Mouse (Mus musculus) lung, embryonic 14.5 days (tissue): Measurements from ENCODE around the gene A930004D18Rik. TPM values are rescaled to one million over a fixed set of nuclear protein-coding genes. Genes with fewer than 3 reads are reported as not detected.

Experiments
- ATAC-seq: fragments of 200-750 bp; cut with Nextera tagmentation; 2 replicates; pipeline ENCODE4 v1.8.0; 2017; ENCODE audit warnings: mild to moderate bottlenecking, moderate TSS enrichment, moderate library complexity; ENCODE audit not compliant: insufficient read depth
- DNase-seq: peaks from one replicate; pipeline ENCODE4 v3.0.0-alpha.2; 2015
- H3K27ac ChIP-seq: fragments of 300-500 bp; sonication (generic); 2 replicates; pipeline ENCODE4 v1.5.1; 2014; ENCODE audit warnings: low read depth, mild to moderate bottlenecking, moderate library complexity
- H3K27me3 ChIP-seq: fragments of 300-500 bp; sonication (generic); 2 replicates; pipeline ENCODE4 v1.6.1; 2014; ENCODE audit warnings: low read length, control low read depth; ENCODE audit not compliant: insufficient read depth
- H3K36me3 ChIP-seq: fragments of 300-500 bp; sonication (generic); 2 replicates; pipeline ENCODE4 v1.6.1; 2014; ENCODE audit warnings: control low read depth; ENCODE audit not compliant: insufficient read depth
- H3K4me1 ChIP-seq: fragments of 300-500 bp; sonication (generic); 2 replicates; pipeline ENCODE4 v1.6.1; 2014; ENCODE audit warnings: antibody characterized with exemption, control low read depth; ENCODE audit not compliant: insufficient read depth
- H3K4me2 ChIP-seq: fragments of 300-500 bp; sonication (generic); 2 replicates; pipeline ENCODE4 v1.6.1; 2014; ENCODE audit warnings: mild to moderate bottlenecking
- H3K4me3 ChIP-seq: fragments of 300-500 bp; sonication (generic); 2 replicates; pipeline ENCODE4 v1.5.1; 2014; ENCODE audit warnings: low read depth, low read length
- H3K9ac ChIP-seq: fragments of 300-500 bp; sonication (generic); 2 replicates; pipeline ENCODE4 v1.6.1; 2014
- H3K9me3 ChIP-seq: fragments of 300-500 bp; sonication (generic); 2 replicates; pipeline ENCODE4 v1.6.1; 2016; ENCODE audit warnings: low read depth, low read length, control low read depth
- CTCF ChIP-seq: IDR thresholded peaks from 2 replicates; pipeline ENCODE4 v1.5.1; 2016; ENCODE audit warnings: antibody characterized with exemption, low read depth
- WGBS: fragments of 180-500 bp; shearing (Covaris S2); extraction: QIAGEN DNeasy Blood & Tissue Kit; methylation state at CpG from one replicate; pipeline ENCODE4 v1.1.7; 2014; 5-methylcytosine and 5-hydroxymethylcytosine counted together
- polyA plus RNA-seq: library from polyadenylated mRNA; unstranded; fragments of >200 nt; fragmentation: Nextera tagmentation; extraction: Ambion mirVana; gene quantifications from 2 replicates; pipeline ENCODE4 v1.2.1, GENCODE M21; 2014

Gene A930004D18Rik
- 8.9 and 11.4 TPM in 2 replicates for polyA plus RNA-seq

GRCm38 (mm10) chr2:18037491-18037890 lies at the start of gene A930004D18Rik:
A930004D18Rik (minus strand) TSS chr2:18037737.
- no peak for TF ChIP-seq CTCF
- H3K4me3 ChIP-seq, result no peak within 1 kb of the TSS
- WGBS, result 60% methylated on average over 2 of the region's 2 CpGs
- no peak within 1 kb of the TSS for H3K4me2 ChIP-seq
- no peaks in the 10 kb centered on the region for H3K36me3 ChIP-seq
- peaks cover 25% of the 10 kb centered on the region for H3K4me1 ChIP-seq
- no peak within 1 kb of the TSS for H3K9ac ChIP-seq
- ATAC-seq (no peak), DNase-seq (peak; percentile 3)
- H3K9me3 ChIP-seq, result no peaks in the 10 kb centered on the region
- no peaks in the 10 kb centered on the region for H3K27me3 ChIP-seq
- no peak within 1 kb of the TSS for H3K27ac ChIP-seq

GRCm38 (mm10) chr2:18080182-18080860 lies 42.8 kb upstream of the A930004D18Rik start:
- Histone ChIP-seq H3K9me3 (no peaks in the 10 kb centered on the region), H3K27ac (no peak overlapping the region), H3K36me3 (peaks cover 66% of the 10 kb centered on the region), H3K9ac (no peak overlapping the region), H3K27me3 (no peaks in the 10 kb centered on the region), H3K4me3 (no peak overlapping the region), H3K4me1 (no peaks in the 10 kb centered on the region), H3K4me2 (no peak overlapping the region)
- ATAC-seq, result no peak
- no peak for DNase-seq
- 82% methylated on average over 2 of the region's 2 CpGs for WGBS
- no peak for TF ChIP-seq CTCF

GRCm38 (mm10) chr2:18071947-18072346 lies 34.4 kb upstream of the A930004D18Rik start:
- TF ChIP-seq CTCF, result no peak
- no peak overlapping the region for H3K27ac ChIP-seq
- H3K9ac ChIP-seq, result no peak overlapping the region
- no peak for DNase-seq
- H3K4me2 ChIP-seq, result no peak overlapping the region
- H3K4me3 ChIP-seq, result no peak overlapping the region
- peaks cover 47% of the 10 kb centered on the region for H3K36me3 ChIP-seq
- H3K9me3 ChIP-seq, result no peaks in the 10 kb centered on the region
- H3K27me3 ChIP-seq, result no peaks in the 10 kb centered on the region
- H3K4me1 ChIP-seq, result no peaks in the 10 kb centered on the region
- no peak for ATAC-seq
- WGBS, result 95% methylated on average over 2 of the region's 2 CpGs

- 0 out of 2 replicates have a peak, but pooled peaks cover 7% of the 10 kb centered on the region for H3K4me1 ChIP-seq
- no peaks in the 10 kb centered on the region for H3K9me3 ChIP-seq
- no peak overlapping the region for H3K4me3 ChIP-seq
- peaks cover 25% of the 10 kb centered on the region for H3K36me3 ChIP-seq
- WGBS, result 91% methylated on average over 4 of the region's 4 CpGs
- H3K27me3 ChIP-seq, result no peaks in the 10 kb centered on the region
- DNase-seq, result no peak
- no peak overlapping the region for H3K4me2 ChIP-seq
- no peak overlapping the region for H3K27ac ChIP-seq
- no peak for ATAC-seq
- TF ChIP-seq CTCF, result no peak
- H3K9ac ChIP-seq, result no peak overlapping the region
Measured at GRCm38 (mm10) chr2:18068071-18068796, 30.7 kb upstream of the A930004D18Rik start.

- Histone ChIP-seq H3K4me3 (peak overlapping the region; percentile 87), H3K36me3 (peaks cover 18% of the 10 kb centered on the region), H3K27me3 (no peaks in the 10 kb centered on the region), H3K9me3 (no peaks in the 10 kb centered on the region), H3K9ac (no peak overlapping the region), H3K4me1 (0 out of 2 replicates have a peak, but pooled peaks cover 7% of the 10 kb centered on the region), H3K27ac (no peak overlapping the region), H3K4me2 (peak overlapping the region; percentile 93)
- TF ChIP-seq CTCF, result no peak
- no peak for ATAC-seq
- DNase-seq, result peak; percentile 6
Measured at GRCm38 (mm10) chr2:18066436-18066835, 28.9 kb upstream of the A930004D18Rik start.

- ATAC-seq, result peak; percentile 47; the same call in 1 of the 2 replicates
- Histone ChIP-seq H3K4me2 (peak overlapping the region; percentile 93), H3K27ac (peak overlapping the region; percentile 100), H3K4me3 (peak overlapping the region; percentile 87), H3K4me1 (0 out of 2 replicates have a peak, but pooled peaks cover 7% of the 10 kb centered on the region), H3K9me3 (no peaks in the 10 kb centered on the region), H3K27me3 (no peaks in the 10 kb centered on the region), H3K9ac (peak overlapping the region; percentile 98), H3K36me3 (peaks cover 15% of the 10 kb centered on the region)
- no peak for DNase-seq
- no peak for TF ChIP-seq CTCF
- WGBS, result 7% methylated on average over 6 of the region's 6 CpGs
Measured at GRCm38 (mm10) chr2:18065708-18066030, 28.1 kb upstream of the A930004D18Rik start.

- Histone ChIP-seq H3K4me3 (peak overlapping the region; percentile 87), H3K9ac (peak overlapping the region; percentile 98), H3K27me3 (no peaks in the 10 kb centered on the region), H3K4me1 (0 out of 2 replicates have a peak, but pooled peaks cover 7% of the 10 kb centered on the region), H3K36me3 (peaks cover 15% of the 10 kb centered on the region), H3K27ac (peak overlapping the region; percentile 100), H3K4me2 (peak overlapping the region; percentile 93), H3K9me3 (no peaks in the 10 kb centered on the region)
- ATAC-seq (peak; percentile 66), DNase-seq (peak; percentile 82)
- under 1% methylated on average over 56 of the region's 85 CpGs for WGBS
- TF ChIP-seq CTCF, result no peak
Measured at GRCm38 (mm10) chr2:18064941-18065707, 27.6 kb upstream of the A930004D18Rik start.
